In the genomic region with DNA sequence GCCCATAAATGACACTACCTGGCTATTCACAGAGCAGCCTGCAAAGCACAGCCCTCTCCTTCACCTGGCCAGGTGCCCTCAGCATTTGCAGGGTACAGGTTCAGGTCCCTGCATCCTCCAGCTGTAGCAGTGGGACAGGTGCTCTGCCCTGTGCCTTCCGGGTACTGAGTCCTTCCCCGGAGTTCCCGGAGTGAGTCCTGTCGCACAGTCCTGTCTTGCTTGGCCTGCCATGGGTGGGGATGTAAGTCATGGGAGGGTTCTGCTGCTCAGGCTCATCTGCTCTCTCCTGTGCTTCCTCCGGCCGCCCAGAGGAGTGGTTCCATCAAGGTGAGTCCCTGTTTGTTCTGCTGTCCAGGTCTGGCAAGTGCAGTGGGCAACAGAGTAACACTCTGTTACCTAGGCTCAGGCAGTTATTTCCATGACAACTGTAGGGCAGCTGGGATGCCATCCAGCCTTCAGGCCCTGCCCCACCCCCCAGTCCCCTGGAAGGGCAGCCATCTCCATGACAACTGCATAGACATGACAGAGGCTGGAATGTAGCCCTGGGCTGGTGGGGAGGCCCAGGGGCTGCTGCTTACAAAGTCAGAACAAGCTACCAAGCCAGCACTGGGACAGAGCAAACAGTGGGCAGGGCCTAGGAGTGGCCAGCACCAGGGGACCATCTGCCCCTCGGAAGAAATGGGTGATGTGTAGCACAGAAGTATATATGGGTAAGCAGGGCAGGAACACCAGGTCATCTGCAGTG, we compare ENCODE assay signal across 8 mouse cellular contexts. TPM values are rescaled to one million over a fixed set of nuclear protein-coding genes. Genes with fewer than 3 reads are reported as not detected.
DNase-seq lines count a peak whose midpoint lies in the region; ATAC-seq lines count a peak whose summit lies in the region.

No protein-coding gene starts in this region.

- peaks cover 53% of the 10 kb centered on the region for H3K36me3 ChIP-seq in embryonic facial prominence, embryonic 14.5 days (ENCODE audit: control insufficient read depth, insufficient read depth, low read length)

- no peak overlapping the region for H3K9ac ChIP-seq in embryonic facial prominence, embryonic 14.5 days (ENCODE audit: low read depth, low read length)

- no peak overlapping the region for H3K4me2 ChIP-seq in embryonic facial prominence, embryonic 14.5 days (ENCODE audit: low read depth, low read length)

- no peaks in the 10 kb centered on the region for H3K9me3 ChIP-seq in embryonic facial prominence, embryonic 14.5 days (ENCODE audit: control insufficient read depth, low read length)

- no peak overlapping the region; the same call in 1 of the 2 replicates for H3K27ac ChIP-seq in embryonic facial prominence, embryonic 14.5 days (replicated peaks; ENCODE audit: low read depth, low read length)

- H3K4me1 ChIP-seq in embryonic facial prominence, embryonic 14.5 days (ENCODE audit: control insufficient read depth, insufficient read depth, low read length), result 0 out of 2 replicates have a peak, but pooled peaks cover 5% of the 10 kb centered on the region

- no peak overlapping the region for H3K4me3 ChIP-seq in embryonic facial prominence, embryonic 14.5 days (ENCODE audit: low read depth, low read length)

- peak; percentile 85 for ATAC-seq in embryonic facial prominence, embryonic 14.5 days (ENCODE audit: low read depth)

- peak; percentile 45 for DNase-seq in heart, postnatal 4 days
- no peak for DNase-seq in heart, postnatal 25 days (ENCODE audit: low spot score)
- DNase-seq in NIH3T3 (ENCODE audit: low read depth), result peak; percentile 45
- peak; percentile 85 for DNase-seq in embryonic facial prominence, embryonic 14.5 days (ENCODE audit: low spot score)
- peak; percentile 90 for DNase-seq in mesoderm, embryonic 11.5 days (ENCODE audit: low read depth, low spot score)
- no peak for DNase-seq in B cell, adult 2 months
- DNase-seq in adrenal gland, postnatal 4 days (ENCODE audit: low spot score in 2 of 2), result no peak
- DNase-seq in ovary, adult 18-20 months (ENCODE audit: low spot score), result no peak

- no peaks in the 10 kb centered on the region for H3K27me3 ChIP-seq in embryonic facial prominence, embryonic 14.5 days (replicated peaks; ENCODE audit: control insufficient read depth, insufficient read depth, low read length)

- intact Hi-C loops in heart, postnatal 25 days (cut with DNase I), result no loop called here

- 55% methylated on average over 7 of the region's 7 CpGs for WGBS in embryonic facial prominence, embryonic 14.5 days

RNA-seq across cellular contexts. Expression of a gene that starts 25.5 kb away (rescaled TPM):
- 10 to 100 TPM; 26.7 to 29.0 TPM for total RNA-seq in heart, postnatal 4 days (2021)
- 10 to 100 TPM; 36.1 to 38.2 TPM for total RNA-seq in heart, postnatal 25 days (2021)
- 14.7 TPM in 2 replicates for polyA plus RNA-seq in embryonic facial prominence, embryonic 14.5 days (2014; fragmentation: Nextera tagmentation; extraction: Ambion mirVana)
- 10 to 100 TPM; 60.2 to 67.6 TPM for total RNA-seq in adrenal gland, postnatal 4 days (2021)

RNA-seq across cellular contexts. Expression of a gene that starts 26.0 kb away (rescaled TPM):
- 100 to 1,000 TPM; 116 to 122 TPM for total RNA-seq in heart, postnatal 4 days (2021)
- 100 to 1,000 TPM; 112 TPM for total RNA-seq in heart, postnatal 25 days (2021)
- polyA plus RNA-seq in embryonic facial prominence, embryonic 14.5 days (2014; fragmentation: Nextera tagmentation; extraction: Ambion mirVana), result 85.4 and 86.4 TPM in 2 replicates
- 100 to 1,000 TPM in 1 of 2 experiments, 10 to 100 TPM in 1; 99.0 to 129 TPM for total RNA-seq in adrenal gland, postnatal 4 days (2021)

RNA-seq across cellular contexts. Expression of a gene that starts 52.7 kb away (rescaled TPM):
- total RNA-seq in heart, postnatal 4 days (2021), result 10 to 100 TPM; 43.5 to 44.2 TPM
- total RNA-seq in heart, postnatal 25 days (2021), result 10 to 100 TPM; 18.6 to 21.7 TPM
- polyA plus RNA-seq in embryonic facial prominence, embryonic 14.5 days (2014; fragmentation: Nextera tagmentation; extraction: Ambion mirVana), result 23.0 and 23.5 TPM in 2 replicates
- total RNA-seq in adrenal gland, postnatal 4 days (2021), result 10 to 100 TPM; 56.9 to 59.4 TPM

RNA-seq across cellular contexts. Expression of a gene that starts 52.7 kb away (rescaled TPM):
- total RNA-seq in heart, postnatal 4 days (2021), result 10 to 100 TPM; 47.0 to 48.8 TPM
- total RNA-seq in heart, postnatal 25 days (2021), result 100 to 1,000 TPM; 147 TPM
- 28.2 and 30.6 TPM in 2 replicates for polyA plus RNA-seq in embryonic facial prominence, embryonic 14.5 days (2014; fragmentation: Nextera tagmentation; extraction: Ambion mirVana)
- total RNA-seq in adrenal gland, postnatal 4 days (2021), result 10 to 100 TPM; 42.3 to 45.5 TPM

Comparison
In these comparisons a context has a peak if more than half of its experiments do, and no peak if none do; other contexts are left out.
1. DNase-seq: peak in heart, postnatal 4 days (single experiment), NIH3T3 (single experiment), embryonic facial prominence, embryonic 14.5 days (single experiment) and mesoderm, embryonic 11.5 days (single experiment); none in heart, postnatal 25 days (single experiment), B cell, adult 2 months (0 of 2), adrenal gland, postnatal 4 days (0 of 2) and ovary, adult 18-20 months (single experiment).